Mouse (Mus musculus) sigmoid colon, adult 10 weeks (tissue): ENCODE data around the gene Lhcgr. TPM values are rescaled to one million over a fixed set of nuclear protein-coding genes. Genes with fewer than 3 reads are reported as not detected.

ENCODE experiments used
- polyA plus RNA-seq: library from polyadenylated mRNA; stranded (reverse); fragments of 350-450 nt; fragmentation: Illumina TruSeq; extraction: RNeasy Lipid Tissue Mini Kit (QIAGEN cat#74804); gene quantifications from one replicate; pipeline ENCODE4 v1.2.3, GENCODE M21; 2014; ENCODE audit warnings: low read depth, low replicate concordance

Lhcgr gene
- 0.09 TPM for polyA plus RNA-seq

GRCm38 (mm10) chr17:88791440-88792152, at the start of gene Lhcgr:
TSS of gene Lhcgr (minus strand) at chr17:88791990.

GRCm38 (mm10) chr17:88668452-88668851, 123.3 kb downstream of the Lhcgr start, which contains the start of gene Gtf2a1l:
TSS of gene Gtf2a1l (plus strand) at chr17:88668660.

Other genes with a start within 250 kb of the Lhcgr start
- gene Ston1, start 194.3 kb downstream of the Lhcgr start, polyA plus RNA-seq = 6.9 TPM
- not detected for gene Gtf2a1l, start 123.3 kb downstream of the Lhcgr start, polyA plus RNA-seq